Mouse (Mus musculus) heart, postnatal 0 days (tissue): ENCODE data around the gene Cradd.

ENCODE experiments used
- CTCF ChIP-seq: IDR thresholded peaks from 2 replicates; pipeline ENCODE4 v1.5.1; 2016; ENCODE audit warnings: antibody characterized with exemption, control low read depth, low read depth
- EP300 ChIP-seq: IDR thresholded peaks from 2 replicates; pipeline ENCODE4 v1.6.1; 2016; ENCODE audit warnings: antibody characterized with exemption, low read depth

DNA sequence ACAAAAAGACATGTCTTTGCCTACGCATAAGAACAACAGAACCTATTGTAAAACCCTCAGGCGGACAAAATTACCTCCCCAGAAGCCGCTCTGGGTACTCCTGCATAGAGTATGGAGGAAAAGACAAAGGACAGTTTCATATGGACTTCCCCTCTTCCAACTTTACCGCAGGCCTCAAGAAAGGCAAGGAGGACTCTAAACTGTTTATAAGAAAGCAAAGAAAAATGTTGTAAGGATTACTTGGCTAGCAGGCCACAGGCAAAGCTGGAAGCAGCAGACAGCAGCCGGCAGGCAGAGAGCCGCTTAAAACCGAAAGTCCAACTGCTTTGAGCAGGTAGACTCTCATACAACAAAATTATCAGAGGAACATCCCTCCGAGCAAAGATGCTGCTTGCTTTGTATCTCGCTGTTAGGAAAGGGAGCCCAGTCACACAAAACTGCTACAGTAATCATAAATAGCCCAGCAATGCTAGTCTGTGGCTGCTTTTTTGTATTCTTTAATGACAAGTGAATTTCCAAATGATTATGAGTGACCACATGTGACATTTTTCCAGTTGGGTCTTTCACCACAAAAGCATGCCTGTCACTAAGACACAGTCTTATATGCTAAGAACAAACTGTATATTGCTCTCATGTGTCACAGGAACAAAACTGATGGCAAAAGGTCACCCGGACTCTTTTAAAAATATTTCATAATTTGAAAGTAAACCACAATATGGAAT, 57.7 kb downstream of the Cradd start:
- TF ChIP-seq CTCF = no peak
- no peak for TF ChIP-seq EP300
